Mouse (Mus musculus): ENCODE results near the gene Zfp277. TPM values are rescaled to one million over a fixed set of nuclear protein-coding genes. Genes with fewer than 3 reads are reported as not detected.

Zfp277 gene
- polyA plus RNA-seq, 1 experiment from 2014 or later: 30.5 TPM

DNA sequence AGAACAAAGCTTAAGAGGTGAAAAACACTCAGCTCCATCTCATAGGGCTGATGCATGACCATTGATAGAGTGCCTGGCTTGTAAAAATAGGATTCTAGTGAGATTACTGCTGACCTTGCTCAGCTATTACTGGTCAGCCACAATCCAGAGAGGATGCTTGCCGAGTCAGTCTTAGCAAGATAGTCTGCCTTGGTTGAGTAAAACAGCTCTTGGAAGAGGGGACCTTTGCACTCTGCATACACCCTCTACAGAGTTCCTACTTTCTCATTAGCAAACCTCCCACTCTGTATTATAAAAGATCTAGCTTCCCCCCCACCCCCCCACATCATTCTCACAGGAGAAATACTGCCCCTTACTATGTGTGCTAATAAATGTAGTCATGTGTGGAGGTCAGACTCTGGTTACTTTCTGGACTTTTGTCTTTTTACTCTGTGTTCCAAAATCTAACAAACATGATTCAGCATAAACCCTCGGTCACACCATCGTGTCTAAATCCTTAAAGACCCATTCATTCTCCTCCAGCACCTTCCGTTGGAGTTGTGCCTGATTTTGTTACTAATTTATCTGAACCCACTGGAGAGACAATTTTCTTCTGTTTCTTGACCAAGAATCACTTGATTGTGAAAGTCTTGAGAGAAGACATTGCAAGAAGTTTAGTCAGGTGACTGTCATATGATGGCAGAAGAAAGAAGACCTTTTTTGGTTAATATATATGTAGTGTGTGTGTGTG is 164.9 kb downstream of the Zfp277 start:
- H3K27ac ChIP-seq (ENCODE audit: low read length): no peak overlapping the region
- no peak overlapping the region for H3K4me3 ChIP-seq (replicated peaks; ENCODE audit: low read length)
- no peak for ATAC-seq
- H3K27me3 ChIP-seq (replicated peaks; ENCODE audit: control insufficient read depth, insufficient read depth, low read length): no peaks in the 10 kb centered on the region
- WGBS: 89% methylated on average over 4 of the region's 4 CpGs
- no peak overlapping the region for H3K9ac ChIP-seq (replicated peaks; ENCODE audit: low read depth, low read length)
- H3K36me3 ChIP-seq (ENCODE audit: control insufficient read depth, insufficient read depth): no peaks in the 10 kb centered on the region
- H3K4me2 ChIP-seq (ENCODE audit: low read length): no peak overlapping the region
- no peaks in the 10 kb centered on the region for H3K9me3 ChIP-seq (ENCODE audit: control insufficient read depth, low read length)
- no peaks in the 10 kb centered on the region for H3K4me1 ChIP-seq (replicated peaks; ENCODE audit: control insufficient read depth, insufficient read depth, low read length)

DNA sequence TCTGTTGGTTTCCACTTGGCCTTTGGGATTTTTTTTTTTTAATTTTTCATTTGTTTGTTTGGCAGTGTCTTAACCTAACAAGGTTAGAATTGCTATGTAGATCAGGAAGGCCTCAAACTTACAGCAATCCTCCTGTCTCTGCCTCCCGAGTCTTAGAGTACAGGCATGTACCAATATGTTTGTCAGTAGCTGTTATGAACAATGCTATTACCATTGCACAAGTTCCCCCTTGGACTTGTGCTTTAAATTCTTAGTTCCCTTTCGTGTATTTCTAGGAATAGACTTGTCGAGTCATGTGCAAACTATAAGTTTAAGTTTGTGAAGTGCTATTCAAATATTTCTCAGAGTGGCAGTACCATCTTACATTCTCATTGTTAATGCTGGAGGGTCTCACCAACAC is 168.1 kb downstream of the Zfp277 start:
- no peak for ATAC-seq
- Histone ChIP-seq H3K4me1 (replicated peaks; ENCODE audit: control insufficient read depth, insufficient read depth, low read length) (no peaks in the 10 kb centered on the region), H3K36me3 (ENCODE audit: control insufficient read depth, insufficient read depth) (no peaks in the 10 kb centered on the region), H3K27me3 (replicated peaks; ENCODE audit: control insufficient read depth, insufficient read depth, low read length) (no peaks in the 10 kb centered on the region), H3K9ac (replicated peaks; ENCODE audit: low read depth, low read length) (no peak overlapping the region), H3K27ac (ENCODE audit: low read length) (no peak overlapping the region), H3K4me3 (replicated peaks; ENCODE audit: low read length) (no peak overlapping the region), H3K4me2 (ENCODE audit: low read length) (no peak overlapping the region), H3K9me3 (ENCODE audit: control insufficient read depth, low read length) (no peaks in the 10 kb centered on the region)
- WGBS: 92% methylated on average over 3 of the region's 3 CpGs

DNA sequence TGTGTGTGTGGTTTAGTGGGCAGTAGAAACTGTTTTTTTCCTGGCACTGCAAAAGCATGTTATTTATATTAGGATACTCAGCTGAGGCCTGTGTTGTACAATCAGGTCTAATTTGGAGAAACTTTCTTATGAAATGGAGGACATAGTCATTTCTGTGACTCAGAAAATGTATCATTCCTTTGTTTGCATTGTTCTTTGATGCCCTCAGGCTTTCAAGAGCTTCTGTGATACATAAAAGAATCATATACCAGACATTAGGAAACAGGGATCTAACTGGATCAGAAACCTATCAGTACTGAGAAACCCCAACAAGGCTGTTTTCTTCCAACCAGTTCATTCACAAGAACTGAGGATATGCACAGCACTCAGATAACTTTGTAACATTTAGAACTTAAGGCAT is 170.8 kb downstream of the Zfp277 start:
- no peak overlapping the region for H3K27ac ChIP-seq (ENCODE audit: low read length)
- no peak overlapping the region for H3K9ac ChIP-seq (replicated peaks; ENCODE audit: low read depth, low read length)
- no peaks in the 10 kb centered on the region for H3K36me3 ChIP-seq (ENCODE audit: control insufficient read depth, insufficient read depth)
- no peaks in the 10 kb centered on the region for H3K4me1 ChIP-seq (replicated peaks; ENCODE audit: control insufficient read depth, insufficient read depth, low read length)
- H3K9me3 ChIP-seq (ENCODE audit: control insufficient read depth, low read length): no peaks in the 10 kb centered on the region
- no peak for ATAC-seq
- H3K4me2 ChIP-seq (ENCODE audit: low read length): no peak overlapping the region
- no peaks in the 10 kb centered on the region for H3K27me3 ChIP-seq (replicated peaks; ENCODE audit: control insufficient read depth, insufficient read depth, low read length)
- H3K4me3 ChIP-seq (replicated peaks; ENCODE audit: low read length): no peak overlapping the region

- no peaks in the 10 kb centered on the region for H3K36me3 ChIP-seq (ENCODE audit: control insufficient read depth, insufficient read depth)
- no peak for ATAC-seq
- H3K4me1 ChIP-seq (replicated peaks; ENCODE audit: control insufficient read depth, insufficient read depth, low read length): no peaks in the 10 kb centered on the region
- H3K4me3 ChIP-seq (replicated peaks; ENCODE audit: low read length): no peak overlapping the region
- H3K9ac ChIP-seq (replicated peaks; ENCODE audit: low read depth, low read length): no peak overlapping the region
- 95% methylated on average over 4 of the region's 4 CpGs for WGBS
- no peaks in the 10 kb centered on the region for H3K27me3 ChIP-seq (replicated peaks; ENCODE audit: control insufficient read depth, insufficient read depth, low read length)
- H3K27ac ChIP-seq (ENCODE audit: low read length): no peak overlapping the region
- no peak overlapping the region for H3K4me2 ChIP-seq (ENCODE audit: low read length)
- no peaks in the 10 kb centered on the region for H3K9me3 ChIP-seq (ENCODE audit: control insufficient read depth, low read length)
These were observed 172.4 kb downstream of the Zfp277 start for GRCm38 (mm10) chr12:40273339-40273738.

DNA sequence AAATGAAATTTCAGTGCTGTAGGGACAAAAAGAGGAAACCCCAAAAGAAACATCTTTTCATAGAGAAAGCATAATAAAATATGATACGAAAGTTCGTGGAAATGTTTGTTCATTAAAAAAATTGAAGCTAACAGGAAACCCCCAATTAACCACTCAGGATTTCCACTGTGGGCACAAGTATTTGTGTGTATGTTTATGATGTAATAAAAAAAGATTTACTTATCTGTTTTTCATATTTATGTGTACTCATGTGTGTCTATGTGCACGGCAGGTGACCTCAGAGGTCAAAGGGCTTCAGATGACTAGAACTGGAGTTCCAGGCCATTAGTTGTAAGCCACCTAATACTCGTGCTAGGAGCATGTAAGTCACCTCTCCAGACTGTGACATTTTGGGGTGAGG is 173.0 kb downstream of the Zfp277 start:
- H3K4me3 ChIP-seq (replicated peaks; ENCODE audit: low read length): no peak overlapping the region
- WGBS: 90% methylated on average over 4 of the region's 4 CpGs
- no peak overlapping the region for H3K9ac ChIP-seq (replicated peaks; ENCODE audit: low read depth, low read length)
- no peaks in the 10 kb centered on the region for H3K27me3 ChIP-seq (replicated peaks; ENCODE audit: control insufficient read depth, insufficient read depth, low read length)
- no peaks in the 10 kb centered on the region for H3K4me1 ChIP-seq (replicated peaks; ENCODE audit: control insufficient read depth, insufficient read depth, low read length)
- no peak overlapping the region for H3K27ac ChIP-seq (ENCODE audit: low read length)
- no peak for ATAC-seq
- no peaks in the 10 kb centered on the region for H3K9me3 ChIP-seq (ENCODE audit: control insufficient read depth, low read length)
- no peak overlapping the region for H3K4me2 ChIP-seq (ENCODE audit: low read length)
- H3K36me3 ChIP-seq (ENCODE audit: control insufficient read depth, insufficient read depth): no peaks in the 10 kb centered on the region

GRCm38 (mm10) chr12:40268313-40268712 is 177.4 kb downstream of the Zfp277 start:
- Histone ChIP-seq H3K9me3 (ENCODE audit: control insufficient read depth, low read length) (no peaks in the 10 kb centered on the region), H3K36me3 (ENCODE audit: control insufficient read depth, insufficient read depth) (no peaks in the 10 kb centered on the region), H3K9ac (replicated peaks; ENCODE audit: low read depth, low read length) (no peak overlapping the region), H3K27ac (ENCODE audit: low read length) (no peak overlapping the region), H3K4me3 (replicated peaks; ENCODE audit: low read length) (no peak overlapping the region), H3K4me2 (ENCODE audit: low read length) (no peak overlapping the region), H3K27me3 (replicated peaks; ENCODE audit: control insufficient read depth, insufficient read depth, low read length) (no peaks in the 10 kb centered on the region), H3K4me1 (replicated peaks; ENCODE audit: control insufficient read depth, insufficient read depth, low read length) (no peaks in the 10 kb centered on the region)
- WGBS: 77% methylated on average over 2 of the region's 2 CpGs
- no peak for ATAC-seq

Other genes starting within 250 kb of the Zfp277 start
- gene Lsmem1, start 246.4 kb downstream of the Zfp277 start, polyA plus RNA-seq (2015; fragmentation: Nextera tagmentation; extraction: Ambion mirVana): not detected in 2 replicates
- gene Ifrd1, start 197.4 kb downstream of the Zfp277 start, polyA plus RNA-seq (2015; fragmentation: Nextera tagmentation; extraction: Ambion mirVana): 182 and 188 TPM in 2 replicates
- 24.4 and 41.6 TPM in 2 replicates for gene Dock4, start 50 bp upstream of the Zfp277 start, polyA plus RNA-seq (2015; fragmentation: Nextera tagmentation; extraction: Ambion mirVana)

Measured in forebrain, embryonic 16.5 days (tissue).